Mouse (Mus musculus) heart, postnatal 10 days (tissue): ENCODE measurements around the gene Trpm2. TPM values are rescaled to one million over a fixed set of nuclear protein-coding genes. Genes with fewer than 3 reads are reported as not detected.

Source experiments
- total RNA-seq, 2 experiments: library from RNA; stranded (reverse); gene quantifications; 2 replicates each; pipeline ENCODE4 v1.2.3; 2021

The Trpm2 gene
- total RNA-seq, 2 experiments from 2014 or later: 0.14 to 0.40 TPM

Other genes with a start within 250 kb of the Trpm2 start
- gene Krtap12-1, start 250.0 kb downstream of the Trpm2 start, total RNA-seq: not detected
- gene Gm10100, start 244.1 kb downstream of the Trpm2 start, total RNA-seq: not detected
- not detected for gene Gm18596, start 227.9 kb downstream of the Trpm2 start, total RNA-seq
- gene Gm9736, start 219.2 kb downstream of the Trpm2 start, total RNA-seq: not detected
- gene Gm3233, start 210.9 kb downstream of the Trpm2 start, total RNA-seq: not detected
- gene Gm3238, start 199.2 kb downstream of the Trpm2 start, total RNA-seq: not detected
- gene Gm7138, start 193.6 kb downstream of the Trpm2 start, total RNA-seq: not detected
- gene Gm3250, start 188.0 kb downstream of the Trpm2 start, total RNA-seq: not detected
- gene Gm7137, start 182.4 kb downstream of the Trpm2 start, total RNA-seq: not detected
- gene Gm9639, start 175.5 kb downstream of the Trpm2 start, total RNA-seq: not detected
- gene Gm19668, start 171.4 kb downstream of the Trpm2 start, total RNA-seq: not detected
- gene Gm9507, start 158.7 kb downstream of the Trpm2 start, total RNA-seq: not detected
- gene Gm2696, start 155.9 kb downstream of the Trpm2 start, total RNA-seq: not detected
- gene Krtap10-4, start 143.5 kb downstream of the Trpm2 start, total RNA-seq: not detected
- gene Krtap10-10, start 134.6 kb downstream of the Trpm2 start, total RNA-seq: not detected
- not detected for gene Gm36176, start 123.8 kb downstream of the Trpm2 start, total RNA-seq
- not detected for gene Gm10318, start 117.7 kb downstream of the Trpm2 start, total RNA-seq
- gene Gm3285, start 108.6 kb downstream of the Trpm2 start, total RNA-seq: not detected
- 1 to 10 TPM; 1.3 to 1.9 TPM for gene Lrrc3, start 68.0 kb downstream of the Trpm2 start, total RNA-seq
- gene 1810043G02Rik, start 8.0 kb upstream of the Trpm2 start, total RNA-seq: 1 to 10 TPM; 7.9 to 9.3 TPM
- 100 to 1,000 TPM; 108 to 119 TPM for gene Pfkl, start 39.5 kb upstream of the Trpm2 start, total RNA-seq
- not detected for gene Dnmt3l, start 71.4 kb upstream of the Trpm2 start, total RNA-seq
- not detected for gene Aire, start 73.0 kb upstream of the Trpm2 start, total RNA-seq
- gene Icosl, start 98.7 kb upstream of the Trpm2 start, total RNA-seq: 1 to 10 TPM; 4.4 to 5.4 TPM
- gene D10Jhu81e, start 199.2 kb upstream of the Trpm2 start, total RNA-seq: 100 to 1,000 TPM; 279 to 284 TPM
- 10 to 100 TPM in 1 of 2 experiments, 1 to 10 TPM in 1; 9.8 to 10.8 TPM for gene Pwp2, start 214.6 kb upstream of the Trpm2 start, total RNA-seq